Mouse (Mus musculus): ENCODE measurements at regions not wholly inside any gene's neighbourhood (a gene's known extent, or its start where the extent isn't known, plus 50 kb on each side); places are given as distances from the start of the nearest gene placed in this dataset.
A peak's percentile ranks its signal among the peaks of the same experiment; 100 is the strongest.

- DNase-seq (ENCODE audit: low spot score in 2 of 2): no peak
Measured at GRCm38 (mm10) chr9:68463637-68464304, 189.8 kb upstream of the Rora start.

GRCm38 (mm10) chr9:68466671-68467070 is 186.9 kb upstream of the Rora start:
- DNase-seq (ENCODE audit: low spot score in 2 of 2): no peak

GRCm38 (mm10) chr9:68476391-68476790 is 177.2 kb upstream of the Rora start:
- no peak for DNase-seq (ENCODE audit: low spot score in 2 of 2)

GRCm38 (mm10) chr9:68477466-68477865 is 176.1 kb upstream of the Rora start:
- no peak for DNase-seq (ENCODE audit: low spot score in 2 of 2)

GRCm38 (mm10) chr9:68486646-68487045 is 166.9 kb upstream of the Rora start:
- DNase-seq (ENCODE audit: low spot score in 2 of 2): peak; percentile 14 to 15

- DNase-seq (ENCODE audit: low spot score in 2 of 2): no peak
Measured at GRCm38 (mm10) chr9:68491151-68491550, 162.4 kb upstream of the Rora start.

- no peak for DNase-seq (ENCODE audit: low spot score in 2 of 2)
Measured at GRCm38 (mm10) chr9:68521218-68521617, 132.4 kb upstream of the Rora start.

GRCm38 (mm10) chr9:68561767-68562552 is 91.6 kb upstream of the Rora start:
- DNase-seq (ENCODE audit: low spot score in 2 of 2): no peak

GRCm38 (mm10) chr9:68563206-68563605 is 90.4 kb upstream of the Rora start:
- DNase-seq (ENCODE audit: low spot score in 2 of 2): no peak

- DNase-seq (ENCODE audit: low spot score in 2 of 2): no peak
Measured at GRCm38 (mm10) chr9:68585751-68586150, 67.8 kb upstream of the Rora start.

GRCm38 (mm10) chr9:68591023-68591422 is 62.6 kb upstream of the Rora start:
- DNase-seq (ENCODE audit: low spot score in 2 of 2): no peak

GRCm38 (mm10) chr9:68592976-68593375 is 60.6 kb upstream of the Rora start:
- DNase-seq (ENCODE audit: low spot score in 2 of 2): no peak

- DNase-seq (ENCODE audit: low spot score in 2 of 2): no peak
Measured at GRCm38 (mm10) chr9:68594586-68594985, 59.0 kb upstream of the Rora start.

All from layer of hippocampus, adult 8-10 months (tissue).